Mouse (Mus musculus) myocyte (in vitro differentiated cells): ENCODE results near the gene Dppa5a.
"Not testable (repeated sequence)": the region's sequence is repeated elsewhere in the genome, so short reads cannot be mapped to it uniquely, and the experiment has no call there.

Experiments
- MAX ChIP-seq: IDR thresholded peaks from one replicate; pipeline ENCODE4 v1.6.1; 2011; ENCODE audit warnings: low read depth, mild to moderate bottlenecking, control low read depth
- MYOG ChIP-seq, 3 experiments: IDR thresholded peaks; one replicate each; pipeline ENCODE4 v1.6.1; 2011; ENCODE audit warnings: control low read depth in 2 of 3, low read depth in 2 of 3, mild to moderate bottlenecking in 2 of 3; ENCODE audit not compliant: insufficient read length in 2 of 3, control insufficient read depth in 1 of 3, insufficient read depth in 1 of 3
- POLR2A ChIP-seq: IDR thresholded peaks from one replicate; pipeline ENCODE4 v1.6.1; 2011; ENCODE audit warnings: low read depth, mild to moderate bottlenecking, control low read depth, moderate library complexity; ENCODE audit not compliant: insufficient read length
- POLR2AphosphoS2 ChIP-seq: IDR thresholded peaks from one replicate; pipeline ENCODE4 v1.6.1; 2011; ENCODE audit warnings: low read depth, control low read depth; ENCODE audit not compliant: insufficient read length
- REST ChIP-seq: IDR thresholded peaks from one replicate; pipeline ENCODE4 v1.6.1; 2011; ENCODE audit warnings: mild to moderate bottlenecking, control low read depth, moderate library complexity; ENCODE audit not compliant: insufficient read depth, insufficient read length
- SRF ChIP-seq: IDR thresholded peaks from one replicate; pipeline ENCODE4 v1.6.1; 2011; ENCODE audit warnings: low read depth; ENCODE audit not compliant: control insufficient read depth, insufficient read length
- TCF12 ChIP-seq: IDR thresholded peaks from one replicate; pipeline ENCODE4 v1.6.1; 2011; ENCODE audit warnings: mild to moderate bottlenecking, control low read depth; ENCODE audit not compliant: poor library complexity, insufficient read depth, severe bottlenecking
- TCF3 ChIP-seq: IDR thresholded peaks from one replicate; pipeline ENCODE4 v1.6.1; 2011; ENCODE audit warnings: low read depth, control low read depth; ENCODE audit not compliant: insufficient read length

DNA sequence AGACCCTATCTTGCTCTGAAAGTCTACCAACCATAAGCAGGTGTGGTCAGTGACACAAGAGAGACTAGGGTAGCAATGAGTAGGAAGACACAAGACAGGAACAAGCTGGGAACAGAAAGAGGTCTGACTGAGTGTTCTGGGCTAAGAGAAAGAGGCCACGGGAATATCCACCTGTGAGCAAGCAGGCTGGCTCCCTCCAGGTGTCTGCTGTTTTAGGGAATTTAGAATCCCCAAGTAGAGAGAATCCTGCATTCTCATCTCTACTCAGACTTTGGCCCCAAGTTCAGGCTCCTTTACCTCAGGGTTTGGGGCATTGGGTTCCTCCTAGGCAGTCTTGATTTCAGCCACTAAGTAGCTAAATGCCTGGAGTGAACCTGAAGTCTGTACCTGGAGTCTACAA is 40.7 kb downstream of the Dppa5a start, which contains the start of gene Omt2b:
- not testable (repeated sequence) for TF ChIP-seq MAX; MYOG (IDR thresholded peaks at IDR 0.05; ENCODE audit: control insufficient read depth in 1 of 3, insufficient read depth in 1 of 3, insufficient read length in 2 of 3, low read depth in 2 of 3); POLR2A; SRF; POLR2AphosphoS2; REST; TCF3; TCF12
